Mouse (Mus musculus): Measurements from ENCODE around the gene Ccdc57. TPM values are rescaled to one million over a fixed set of nuclear protein-coding genes. Genes with fewer than 3 reads are reported as not detected.
"Not testable (repeated sequence)": the region's sequence is repeated elsewhere in the genome, so short reads cannot be mapped to it uniquely, and the experiment has no call there.

The Ccdc57 gene
- polyA plus RNA-seq, 1 experiment from 2014 or later, result 7.0 TPM

- H3K4me3 ChIP-seq (replicated peaks; ENCODE audit: low read depth, low read length); H3K27me3 ChIP-seq (ENCODE audit: control insufficient read depth, insufficient read depth, low read length); H3K9me3 ChIP-seq (ENCODE audit: control insufficient read depth, low read length); H3K4me2 ChIP-seq (ENCODE audit: low read length); DNase-seq; H3K4me1 ChIP-seq (ENCODE audit: control insufficient read depth, insufficient read depth, low read length); H3K9ac ChIP-seq (replicated peaks; ENCODE audit: low read length); H3K27ac ChIP-seq (replicated peaks; ENCODE audit: low read depth, low read length); ATAC-seq (ENCODE audit: low FRiP score, low TSS enrichment): not testable (repeated sequence)
- 91% methylated on average over 9 of the region's 10 CpGs for WGBS
- H3K36me3 ChIP-seq (ENCODE audit: control insufficient read depth, insufficient read depth, low read length), result peaks cover 73% of the 10 kb centered on the region
Measured at GRCm38 (mm10) chr11:120788460-120788859, 144.2 kb downstream of the Ccdc57 start.

DNA sequence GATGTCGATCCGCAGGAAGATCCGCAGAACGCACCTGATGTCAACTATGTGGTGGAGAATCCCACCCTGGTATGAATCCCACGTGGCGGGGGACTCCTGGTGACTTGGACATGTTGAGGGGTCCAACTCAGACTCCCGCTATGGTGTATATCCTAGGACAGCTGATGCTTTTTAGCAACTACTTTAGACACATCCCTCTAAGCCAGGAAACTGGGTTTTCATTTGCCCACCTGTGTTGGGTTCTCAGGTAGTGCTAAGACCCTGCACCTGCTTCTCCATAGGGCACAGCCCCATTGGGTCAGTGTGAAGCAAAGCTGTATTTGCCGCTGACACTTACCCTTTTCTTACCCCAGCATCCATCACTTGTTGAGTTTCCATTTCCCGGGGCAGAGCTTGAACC lies 147.5 kb downstream of the Ccdc57 start:
- Histone ChIP-seq H3K36me3 (ENCODE audit: control insufficient read depth, insufficient read depth, low read length) (peaks cover 66% of the 10 kb centered on the region), H3K9me3 (ENCODE audit: control insufficient read depth, low read length) (no peaks in the 10 kb centered on the region), H3K27ac (replicated peaks; ENCODE audit: low read depth, low read length) (no peak overlapping the region)

GRCm38 (mm10) chr11:120784064-120784791 lies 148.4 kb downstream of the Ccdc57 start, which contains the start of the genes Rfng and Gps1:
Gene Rfng, minus strand, starts transcription at chr11:120784207.
Gene Gps1, plus strand, starts transcription at chr11:120784272.
- ATAC-seq (ENCODE audit: low FRiP score, low TSS enrichment) (peak; percentile 86), DNase-seq (peak; percentile 93)
- peaks cover 65% of the 10 kb centered on the region for H3K36me3 ChIP-seq (ENCODE audit: control insufficient read depth, insufficient read depth, low read length)
- peak within 1 kb of the TSS; percentile 97 for H3K9ac ChIP-seq (replicated peaks; ENCODE audit: low read length)
- peak within 1 kb of the TSS; percentile 90 for H3K4me2 ChIP-seq (ENCODE audit: low read length)
- WGBS, result under 1% methylated on average over 105 of the region's 107 CpGs
- H3K27me3 ChIP-seq (ENCODE audit: control insufficient read depth, insufficient read depth, low read length), result no peaks in the 10 kb centered on the region
- no peaks in the 10 kb centered on the region for H3K9me3 ChIP-seq (ENCODE audit: control insufficient read depth, low read length)
- H3K4me1 ChIP-seq (ENCODE audit: control insufficient read depth, insufficient read depth, low read length), result peaks cover 15% of the 10 kb centered on the region
- H3K27ac ChIP-seq (replicated peaks; ENCODE audit: low read depth, low read length), result peak within 1 kb of the TSS; percentile 83
- H3K4me3 ChIP-seq (replicated peaks; ENCODE audit: low read depth, low read length), result peak within 1 kb of the TSS; percentile 91

More for the DNA sequence above, 147.5 kb downstream of the Ccdc57 start:
- 35% methylated on average over 9 of the region's 9 CpGs for WGBS
- Histone ChIP-seq H3K4me2 (ENCODE audit: low read length) (peak overlapping the region; percentile 90), H3K4me1 (ENCODE audit: control insufficient read depth, insufficient read depth, low read length) (peaks cover 15% of the 10 kb centered on the region), H3K9ac (replicated peaks; ENCODE audit: low read length) (peak overlapping the region; percentile 97), H3K27me3 (ENCODE audit: control insufficient read depth, insufficient read depth, low read length) (no peaks in the 10 kb centered on the region), H3K4me3 (replicated peaks; ENCODE audit: low read depth, low read length) (peak overlapping the region; percentile 91)
- DNase-seq, result no peak
- ATAC-seq (ENCODE audit: low FRiP score, low TSS enrichment), result no peak

GRCm38 (mm10) chr11:120783426-120784063 lies 149.1 kb downstream of the Ccdc57 start:
- Histone ChIP-seq H3K36me3 (ENCODE audit: control insufficient read depth, insufficient read depth, low read length) (peaks cover 60% of the 10 kb centered on the region), H3K9me3 (ENCODE audit: control insufficient read depth, low read length) (no peaks in the 10 kb centered on the region), H3K4me3 (replicated peaks; ENCODE audit: low read depth, low read length) (peak overlapping the region; percentile 91), H3K4me2 (ENCODE audit: low read length) (peak overlapping the region; percentile 90), H3K4me1 (ENCODE audit: control insufficient read depth, insufficient read depth, low read length) (peaks cover 15% of the 10 kb centered on the region), H3K9ac (replicated peaks; ENCODE audit: low read length) (peak overlapping the region; percentile 97), H3K27ac (replicated peaks; ENCODE audit: low read depth, low read length) (peak overlapping the region; percentile 83), H3K27me3 (ENCODE audit: control insufficient read depth, insufficient read depth, low read length) (no peaks in the 10 kb centered on the region)
- ATAC-seq (ENCODE audit: low FRiP score, low TSS enrichment) (peak; percentile 21), DNase-seq (no peak)
- WGBS, result 2% methylated on average over 40 of the region's 42 CpGs

GRCm38 (mm10) chr11:120781361-120781760 lies 151.3 kb downstream of the Ccdc57 start:
- 93% methylated on average over 6 of the region's 6 CpGs for WGBS

GRCm38 (mm10) chr11:120779876-120780275 lies 152.8 kb downstream of the Ccdc57 start:
- H3K4me1 ChIP-seq (ENCODE audit: control insufficient read depth, insufficient read depth, low read length), result peaks cover 9% of the 10 kb centered on the region
- 79% methylated on average over 1 of the region's 1 CpGs for WGBS
- no peaks in the 10 kb centered on the region for H3K27me3 ChIP-seq (ENCODE audit: control insufficient read depth, insufficient read depth, low read length)
- no peak for DNase-seq
- H3K9ac ChIP-seq (replicated peaks; ENCODE audit: low read length), result no peak overlapping the region
- H3K4me3 ChIP-seq (replicated peaks; ENCODE audit: low read depth, low read length), result no peak overlapping the region
- no peaks in the 10 kb centered on the region for H3K9me3 ChIP-seq (ENCODE audit: control insufficient read depth, low read length)
- ATAC-seq (ENCODE audit: low FRiP score, low TSS enrichment), result no peak
- no peak overlapping the region for H3K4me2 ChIP-seq (ENCODE audit: low read length)
- no peak overlapping the region for H3K27ac ChIP-seq (replicated peaks; ENCODE audit: low read depth, low read length)
- H3K36me3 ChIP-seq (ENCODE audit: control insufficient read depth, insufficient read depth, low read length), result peaks cover 32% of the 10 kb centered on the region

More at GRCm38 (mm10) chr11:120781361-120781760, 151.3 kb downstream of the Ccdc57 start:
- H3K9ac ChIP-seq (replicated peaks; ENCODE audit: low read length); H3K4me2 ChIP-seq (ENCODE audit: low read length); DNase-seq; H3K9me3 ChIP-seq (ENCODE audit: control insufficient read depth, low read length); H3K4me3 ChIP-seq (replicated peaks; ENCODE audit: low read depth, low read length); H3K27me3 ChIP-seq (ENCODE audit: control insufficient read depth, insufficient read depth, low read length); ATAC-seq (ENCODE audit: low FRiP score, low TSS enrichment); H3K27ac ChIP-seq (replicated peaks; ENCODE audit: low read depth, low read length): not testable (repeated sequence)
- Histone ChIP-seq H3K4me1 (ENCODE audit: control insufficient read depth, insufficient read depth, low read length) (peaks cover 15% of the 10 kb centered on the region), H3K36me3 (ENCODE audit: control insufficient read depth, insufficient read depth, low read length) (peaks cover 38% of the 10 kb centered on the region)

GRCm38 (mm10) chr11:120777123-120777522 lies 155.5 kb downstream of the Ccdc57 start:
- H3K4me2 ChIP-seq (ENCODE audit: low read length), result no peak overlapping the region
- ATAC-seq (ENCODE audit: low FRiP score, low TSS enrichment), result no peak
- H3K36me3 ChIP-seq (ENCODE audit: control insufficient read depth, insufficient read depth, low read length), result peaks cover 24% of the 10 kb centered on the region
- no peaks in the 10 kb centered on the region for H3K9me3 ChIP-seq (ENCODE audit: control insufficient read depth, low read length)
- H3K4me1 ChIP-seq (ENCODE audit: control insufficient read depth, insufficient read depth, low read length), result no peaks in the 10 kb centered on the region
- no peak overlapping the region for H3K9ac ChIP-seq (replicated peaks; ENCODE audit: low read length)
- WGBS, result 21% methylated on average over 6 of the region's 6 CpGs
- H3K27me3 ChIP-seq (ENCODE audit: control insufficient read depth, insufficient read depth, low read length), result no peaks in the 10 kb centered on the region
- no peak overlapping the region for H3K27ac ChIP-seq (replicated peaks; ENCODE audit: low read depth, low read length)
- no peak for DNase-seq
- no peak overlapping the region for H3K4me3 ChIP-seq (replicated peaks; ENCODE audit: low read depth, low read length)
